Mouse (Mus musculus) midbrain, embryonic 14.5 days (tissue): ENCODE results near the gene Zdhhc7. TPM values are rescaled to one million over a fixed set of nuclear protein-coding genes. Genes with fewer than 3 reads are reported as not detected.

Experiments
- ATAC-seq: fragments of 200-750 bp; cut with Nextera tagmentation; 2 replicates; pipeline ENCODE4 v1.8.0; 2017; ENCODE audit warnings: moderate number of reproducible peaks, moderate library complexity; ENCODE audit not compliant: low FRiP score, low TSS enrichment
- DNase-seq: peaks from one replicate; pipeline ENCODE4 v3.0.0-alpha.2; 2015
- H3K27ac ChIP-seq: fragments of 300-500 bp; sonication (generic); replicated peaks from 2 replicates; pipeline ENCODE4 v1.5.1; 2014; ENCODE audit warnings: mild to moderate bottlenecking, low read depth, low read length, moderate library complexity
- H3K27me3 ChIP-seq: fragments of 300-500 bp; sonication (generic); 2 replicates; pipeline ENCODE4 v1.6.1; 2014; ENCODE audit warnings: low read length, control low read depth, mixed read lengths; ENCODE audit not compliant: control insufficient read depth, insufficient read depth
- H3K36me3 ChIP-seq: fragments of 300-500 bp; sonication (generic); 2 replicates; pipeline ENCODE4 v1.6.1; 2014; ENCODE audit warnings: low read length, control low read depth; ENCODE audit not compliant: control insufficient read depth, insufficient read depth
- H3K4me1 ChIP-seq: fragments of 300-500 bp; sonication (generic); 2 replicates; pipeline ENCODE4 v1.6.1; 2014; ENCODE audit warnings: mild to moderate bottlenecking, antibody characterized with exemption, low read length, control low read depth; ENCODE audit not compliant: control insufficient read depth, insufficient read depth
- H3K4me2 ChIP-seq: fragments of 300-500 bp; sonication (generic); 2 replicates; pipeline ENCODE4 v1.6.1; 2014; ENCODE audit warnings: mild to moderate bottlenecking, low read length, moderate library complexity
- H3K4me3 ChIP-seq: fragments of 300-500 bp; sonication (generic); replicated peaks from 2 replicates; pipeline ENCODE4 v1.5.1; 2014; ENCODE audit warnings: low read depth, low read length
- H3K9ac ChIP-seq: fragments of 300-500 bp; sonication (generic); replicated peaks from 2 replicates; pipeline ENCODE4 v1.6.1; 2014; ENCODE audit warnings: mild to moderate bottlenecking, low read length, moderate library complexity
- H3K9me3 ChIP-seq: fragments of 300-500 bp; sonication (generic); 2 replicates; pipeline ENCODE4 v1.6.1; 2016; ENCODE audit warnings: low read length, control low read depth, mixed read lengths; ENCODE audit not compliant: control insufficient read depth
- WGBS: fragments of 180-500 bp; shearing (Covaris S2); extraction: QIAGEN DNeasy Blood & Tissue Kit; methylation state at CpG from one replicate; pipeline ENCODE4 v1.1.7; 2014; 5-methylcytosine and 5-hydroxymethylcytosine counted together
- polyA plus RNA-seq: library from polyadenylated mRNA; unstranded; fragments of >200 nt; fragmentation: Nextera tagmentation; extraction: Ambion mirVana; gene quantifications from 2 replicates; pipeline ENCODE4 v1.2.1, GENCODE M21; 2014

Gene Zdhhc7
- polyA plus RNA-seq, 1 experiment from 2014 or later: 26.7 TPM

GRCm38 (mm10) chr8:120089511-120089910 is 11.8 kb downstream of the Zdhhc7 start:
- DNase-seq: no peak

GRCm38 (mm10) chr8:120084783-120085182 is 16.5 kb downstream of the Zdhhc7 start:
- Histone ChIP-seq H3K27me3 (no peaks in the 10 kb centered on the region), H3K36me3 (peaks cover 80% of the 10 kb centered on the region)
- WGBS: 92% methylated on average over 8 of the region's 8 CpGs

More at GRCm38 (mm10) chr8:120089511-120089910, 11.8 kb downstream of the Zdhhc7 start:
- 85% methylated on average over 7 of the region's 7 CpGs for WGBS
- no peak overlapping the region for H3K4me2 ChIP-seq
- no peak for ATAC-seq
- no peak overlapping the region for H3K9ac ChIP-seq
- peaks cover 71% of the 10 kb centered on the region for H3K36me3 ChIP-seq
- H3K27me3 ChIP-seq: no peaks in the 10 kb centered on the region
- H3K4me1 ChIP-seq: no peaks in the 10 kb centered on the region
- no peak overlapping the region for H3K4me3 ChIP-seq
- no peaks in the 10 kb centered on the region for H3K9me3 ChIP-seq
- H3K27ac ChIP-seq: no peak overlapping the region

GRCm38 (mm10) chr8:120083261-120083660 is 18.0 kb downstream of the Zdhhc7 start:
- H3K4me3 ChIP-seq: no peak overlapping the region
- no peak for ATAC-seq
- peaks cover 74% of the 10 kb centered on the region for H3K36me3 ChIP-seq
- no peak overlapping the region for H3K4me2 ChIP-seq
- no peak for DNase-seq
- H3K27ac ChIP-seq: no peak overlapping the region
- WGBS: 94% methylated on average over 8 of the region's 8 CpGs
- no peaks in the 10 kb centered on the region for H3K9me3 ChIP-seq
- H3K4me1 ChIP-seq: no peaks in the 10 kb centered on the region
- H3K9ac ChIP-seq: no peak overlapping the region
- H3K27me3 ChIP-seq: no peaks in the 10 kb centered on the region

More at GRCm38 (mm10) chr8:120084783-120085182, 16.5 kb downstream of the Zdhhc7 start:
- Histone ChIP-seq H3K9me3 (no peaks in the 10 kb centered on the region), H3K9ac (no peak overlapping the region), H3K4me2 (no peak overlapping the region), H3K27ac (no peak overlapping the region), H3K4me1 (no peaks in the 10 kb centered on the region), H3K4me3 (no peak overlapping the region)
- DNase-seq (no peak), ATAC-seq (no peak)

GRCm38 (mm10) chr8:120079361-120079760 is 21.9 kb downstream of the Zdhhc7 start:
- H3K9me3 ChIP-seq: no peaks in the 10 kb centered on the region
- ATAC-seq (no peak), DNase-seq (no peak)
- H3K9ac ChIP-seq: no peak overlapping the region
- H3K4me3 ChIP-seq: no peak overlapping the region
- H3K36me3 ChIP-seq: peaks cover 37% of the 10 kb centered on the region
- no peaks in the 10 kb centered on the region for H3K4me1 ChIP-seq
- H3K4me2 ChIP-seq: no peak overlapping the region
- 58% methylated on average over 5 of the region's 5 CpGs for WGBS
- H3K27me3 ChIP-seq: no peaks in the 10 kb centered on the region
- no peak overlapping the region for H3K27ac ChIP-seq

- H3K4me1 ChIP-seq: no peaks in the 10 kb centered on the region
- peak; percentile 27; the same call in 1 of the 2 replicates for ATAC-seq
- DNase-seq: peak; percentile 91
- 14% methylated on average over 10 of the region's 10 CpGs for WGBS
- H3K4me3 ChIP-seq: no peak overlapping the region
- H3K27ac ChIP-seq: no peak overlapping the region
- peaks cover 29% of the 10 kb centered on the region for H3K36me3 ChIP-seq
- H3K9ac ChIP-seq: no peak overlapping the region
- no peaks in the 10 kb centered on the region for H3K9me3 ChIP-seq
- no peaks in the 10 kb centered on the region for H3K27me3 ChIP-seq
- no peak overlapping the region for H3K4me2 ChIP-seq
These were observed 23.2 kb downstream of the Zdhhc7 start for GRCm38 (mm10) chr8:120078080-120078479.

- Histone ChIP-seq H3K27me3 (no peaks in the 10 kb centered on the region), H3K4me2 (no peak overlapping the region), H3K9ac (no peak overlapping the region), H3K4me1 (0 out of 2 replicates have a peak, but pooled peaks cover 4% of the 10 kb centered on the region), H3K9me3 (no peaks in the 10 kb centered on the region), H3K4me3 (no peak overlapping the region), H3K27ac (no peak overlapping the region), H3K36me3 (peaks cover 2% of the 10 kb centered on the region)
- WGBS: 44% methylated on average over 6 of the region's 6 CpGs
- ATAC-seq (no peak), DNase-seq (no peak)
These were observed 25.9 kb downstream of the Zdhhc7 start for GRCm38 (mm10) chr8:120075347-120075746.

GRCm38 (mm10) chr8:120074516-120074915 is 26.8 kb downstream of the Zdhhc7 start:
- H3K9me3 ChIP-seq: no peaks in the 10 kb centered on the region
- no peak overlapping the region for H3K4me2 ChIP-seq
- DNase-seq: no peak
- ATAC-seq: no peak
- no peaks in the 10 kb centered on the region for H3K36me3 ChIP-seq
- 0 out of 2 replicates have a peak, but pooled peaks cover 4% of the 10 kb centered on the region for H3K4me1 ChIP-seq
- no peak overlapping the region for H3K27ac ChIP-seq
- H3K27me3 ChIP-seq: no peaks in the 10 kb centered on the region
- H3K9ac ChIP-seq: no peak overlapping the region
- WGBS: 75% methylated on average over 6 of the region's 6 CpGs
- no peak overlapping the region for H3K4me3 ChIP-seq

- Histone ChIP-seq H3K4me2 (no peak overlapping the region), H3K9me3 (no peaks in the 10 kb centered on the region), H3K9ac (no peak overlapping the region), H3K36me3 (no peaks in the 10 kb centered on the region), H3K4me3 (no peak overlapping the region), H3K27ac (no peak overlapping the region), H3K27me3 (no peaks in the 10 kb centered on the region), H3K4me1 (0 out of 2 replicates have a peak, but pooled peaks cover 4% of the 10 kb centered on the region)
- WGBS: 86% methylated on average over 8 of the region's 8 CpGs
- ATAC-seq (no peak), DNase-seq (no peak)
These were observed 28.5 kb downstream of the Zdhhc7 start for GRCm38 (mm10) chr8:120072827-120073226.

GRCm38 (mm10) chr8:120072259-120072658 is 29.0 kb downstream of the Zdhhc7 start:
- ATAC-seq (no peak), DNase-seq (no peak)
- 47% methylated on average over 9 of the region's 9 CpGs for whole genome bisulfite sequencing
- Histone ChIP-seq H3K27me3 (no peaks in the 10 kb centered on the region), H3K4me3 (no peak overlapping the region), H3K27ac (no peak overlapping the region), H3K9me3 (no peaks in the 10 kb centered on the region), H3K4me2 (no peak overlapping the region), H3K4me1 (0 out of 2 replicates have a peak, but pooled peaks cover 4% of the 10 kb centered on the region), H3K9ac (no peak overlapping the region), H3K36me3 (no peaks in the 10 kb centered on the region)
